Mouse (Mus musculus) testis, adult 10 weeks (tissue): Measurements from ENCODE around the gene Stxbp4. TPM values are rescaled to one million over a fixed set of nuclear protein-coding genes. Genes with fewer than 3 reads are reported as not detected.

Experiments used
- polyA plus RNA-seq: library from polyadenylated mRNA; stranded (reverse); fragments of 350-450 nt; fragmentation: Illumina TruSeq; extraction: RNeasy Lipid Tissue Mini Kit (QIAGEN cat#74804); gene quantifications from one replicate; pipeline ENCODE4 v1.2.3, GENCODE M21; 2014; ENCODE audit warnings: low read depth, low replicate concordance

The Stxbp4 gene
- polyA plus RNA-seq, result 8.1 TPM

GRCm38 (mm10) chr11:90637440-90638311, at the start of gene Stxbp4, which contains the start of gene Cox11:
TSS of gene Stxbp4 (minus strand) at chr11:90638084.
TSS of gene Cox11 (plus strand) at chr11:90638173.

Other genes starting within 250 kb of the Stxbp4 start
- gene Hlf, start 247.2 kb downstream of the Stxbp4 start, polyA plus RNA-seq, result 1.7 TPM
- 49.8 TPM for gene Cox11, start 89 bp upstream of the Stxbp4 start, polyA plus RNA-seq
- gene Tom1l1, start 50.3 kb upstream of the Stxbp4 start, polyA plus RNA-seq, result 27.8 TPM